Mouse (Mus musculus) MEL (cell line): ENCODE results near the gene Tfrc.

Experiments
- CHD2 ChIP-seq: IDR thresholded peaks from 2 replicates; pipeline ENCODE4 v1.6.1; 2011; ENCODE audit warnings: low read length, improper control_type of control experiment
- CTCF ChIP-seq, 3 experiments: IDR thresholded peaks in 2 of 3; conservative IDR thresholded peaks in 1 of 3; 2 replicates each; pipeline ENCODE4 v1.5.1; 2011 to 2012; ENCODE audit warnings: low read length in 3 of 3, low read depth in 2 of 3, mild to moderate bottlenecking in 2 of 3, improper control_type of control experiment in 1 of 3, inconsistent platforms in 1 of 3, mixed read lengths in 1 of 3, moderate library complexity in 1 of 3; ENCODE audit not compliant: control insufficient read depth in 1 of 3, insufficient read depth in 1 of 3, poor library complexity in 1 of 3, severe bottlenecking in 1 of 3
- E2F4 ChIP-seq: IDR thresholded peaks from 2 replicates; pipeline ENCODE4 v1.6.1; 2011; ENCODE audit warnings: low read depth, low read length, improper control_type of control experiment, borderline replicate concordance
- HCFC1 ChIP-seq: IDR thresholded peaks from 2 replicates; pipeline ENCODE4 v1.6.1; 2012; ENCODE audit warnings: low read depth, mild to moderate bottlenecking, inconsistent platforms, low read length, improper control_type of control experiment, moderate library complexity
- MAFK ChIP-seq: IDR thresholded peaks from 2 replicates; pipeline ENCODE4 v1.6.1; 2011; ENCODE audit warnings: low read depth, mild to moderate bottlenecking, low read length, improper control_type of control experiment, borderline replicate concordance
- MAZ ChIP-seq: IDR thresholded peaks from 2 replicates; pipeline ENCODE4 v1.6.1; 2012; ENCODE audit warnings: low read depth, mild to moderate bottlenecking, inconsistent platforms, low read length, improper control_type of control experiment
- MXI1 ChIP-seq: IDR thresholded peaks from 2 replicates; pipeline ENCODE4 v1.6.1; 2011; ENCODE audit warnings: mild to moderate bottlenecking, low read depth, low read length, improper control_type of control experiment
- NELFE ChIP-seq: IDR thresholded peaks from 2 replicates; pipeline ENCODE4 v1.6.1; 2011; ENCODE audit warnings: low read depth, low read length, improper control_type of control experiment
- POLR2A ChIP-seq, 2 experiments: IDR thresholded peaks; 2 replicates each; pipeline ENCODE4 v1.6.1; 2011 to 2012; ENCODE audit warnings: low read length in 2 of 2, mild to moderate bottlenecking in 2 of 2, control low read depth in 1 of 2, improper control_type of control experiment in 1 of 2, low read depth in 1 of 2, moderate library complexity in 1 of 2; ENCODE audit not compliant: control insufficient read depth in 1 of 2, insufficient read depth in 1 of 2, poor library complexity in 1 of 2
- SIN3A ChIP-seq: IDR thresholded peaks from 2 replicates; pipeline ENCODE4 v1.6.1; 2012; ENCODE audit warnings: low read length, improper control_type of control experiment, inconsistent platforms
- TAL1 ChIP-seq: IDR thresholded peaks from 2 replicates; pipeline ENCODE4 v1.6.1; 2012; ENCODE audit warnings: mild to moderate bottlenecking, inconsistent platforms, low read length, moderate library complexity, mixed read lengths

- TF ChIP-seq MAFK, result no peak
- no peak for TF ChIP-seq MAZ
- 0 out of 2 replicates have a peak, but pooled peaks have one; percentile 28 for TF ChIP-seq MXI1
- TF ChIP-seq TAL1, result peak; percentile 85
- no peak for TF ChIP-seq HCFC1
- peak; percentile 13; the same call in 1 of the 2 replicates for TF ChIP-seq SIN3A
- TF ChIP-seq CTCF (IDR thresholded peaks at IDR 0.05 in 2 of 3, conservative IDR thresholded peaks at IDR 0.05 in 1 of 3; ENCODE audit: control insufficient read depth in 1 of 3, insufficient read depth in 1 of 3, low read depth in 2 of 3, low read length in 3 of 3, poor library complexity in 1 of 3, severe bottlenecking in 1 of 3), result no peak
- no peak for TF ChIP-seq NELFE
- TF ChIP-seq POLR2A (IDR thresholded peaks at IDR 0.05; ENCODE audit: control insufficient read depth in 1 of 2, insufficient read depth in 1 of 2, low read depth in 1 of 2, low read length in 2 of 2, poor library complexity in 1 of 2), result no peak
- TF ChIP-seq CHD2, result no peak
- TF ChIP-seq E2F4, result no peak
Observed at GRCm38 (mm10) chr16:32670354-32671124, 61.8 kb downstream of the Tfrc start.
